Mouse (Mus musculus): ENCODE data around the gene Gjb1. TPM values are rescaled to one million over a fixed set of nuclear protein-coding genes. Genes with fewer than 3 reads are reported as not detected.

Gene Gjb1
- polyA plus RNA-seq, 1 experiment = not detected

- Histone ChIP-seq H3K27me3 (ENCODE audit: control insufficient read depth, insufficient read depth, low read length) (no peaks in the 10 kb centered on the region), H3K4me3 (ENCODE audit: control insufficient read depth, low read depth, low read length) (peak overlapping the region; percentile 86), H3K36me3 (ENCODE audit: control insufficient read depth, insufficient read depth, low read length) (no peaks in the 10 kb centered on the region), H3K27ac (ENCODE audit: control insufficient read depth, insufficient read depth, low read depth, low read length) (peak overlapping the region; percentile 85), H3K4me1 (ENCODE audit: control insufficient read depth, insufficient read depth, low read length) (peaks cover 10% of the 10 kb centered on the region)
- TF ChIP-seq CTCF (IDR thresholded peaks at IDR 0.05; ENCODE audit: control insufficient read depth, insufficient read depth, insufficient replicate concordance, low read depth, low read length) (no peak), POLR2A (IDR thresholded peaks at IDR 0.05; ENCODE audit: control insufficient read depth, low read depth, low read length) (0 out of 2 replicates have a peak, but pooled peaks have one; percentile 31)
Observed at GRCm38 (mm10) chrX:101418946-101419724, 43.0 kb downstream of the Gjb1 start.

GRCm38 (mm10) chrX:101419725-101420699 lies 43.8 kb downstream of the Gjb1 start:
- Histone ChIP-seq H3K36me3 (ENCODE audit: control insufficient read depth, insufficient read depth, low read length) (no peaks in the 10 kb centered on the region), H3K4me3 (ENCODE audit: control insufficient read depth, low read depth, low read length) (peak overlapping the region; percentile 86), H3K27ac (ENCODE audit: control insufficient read depth, insufficient read depth, low read depth, low read length) (peak overlapping the region; percentile 90), H3K27me3 (ENCODE audit: control insufficient read depth, insufficient read depth, low read length) (no peaks in the 10 kb centered on the region), H3K4me1 (ENCODE audit: control insufficient read depth, insufficient read depth, low read length) (peaks cover 10% of the 10 kb centered on the region)
- no peak for TF ChIP-seq POLR2A (IDR thresholded peaks at IDR 0.05; ENCODE audit: control insufficient read depth, low read depth, low read length)
- no peak for TF ChIP-seq CTCF (IDR thresholded peaks at IDR 0.05; ENCODE audit: control insufficient read depth, insufficient read depth, insufficient replicate concordance, low read depth, low read length)

- TF ChIP-seq POLR2A (IDR thresholded peaks at IDR 0.05; ENCODE audit: control insufficient read depth, low read depth, low read length) (no peak), CTCF (IDR thresholded peaks at IDR 0.05; ENCODE audit: control insufficient read depth, insufficient read depth, insufficient replicate concordance, low read depth, low read length) (no peak)
- H3K27me3 ChIP-seq (ENCODE audit: control insufficient read depth, insufficient read depth, low read length) = no peaks in the 10 kb centered on the region
- peak within 1 kb of the TSS; percentile 86 for H3K4me3 ChIP-seq (ENCODE audit: control insufficient read depth, low read depth, low read length)
- H3K36me3 ChIP-seq (ENCODE audit: control insufficient read depth, insufficient read depth, low read length) = no peaks in the 10 kb centered on the region
- peak within 1 kb of the TSS; percentile 90 for H3K27ac ChIP-seq (ENCODE audit: control insufficient read depth, insufficient read depth, low read depth, low read length)
- H3K4me1 ChIP-seq (ENCODE audit: control insufficient read depth, insufficient read depth, low read length) = peaks cover 10% of the 10 kb centered on the region
Observed at GRCm38 (mm10) chrX:101420700-101421095, 44.5 kb downstream of the Gjb1 start, which contains the start of gene Zmym3. TSS of gene Zmym3 (minus strand) at chrX:101420849.

- Histone ChIP-seq H3K36me3 (ENCODE audit: control insufficient read depth, insufficient read depth, low read length) (no peaks in the 10 kb centered on the region), H3K27me3 (ENCODE audit: control insufficient read depth, insufficient read depth, low read length) (no peaks in the 10 kb centered on the region), H3K4me3 (ENCODE audit: control insufficient read depth, low read depth, low read length) (no peak overlapping the region), H3K27ac (ENCODE audit: control insufficient read depth, insufficient read depth, low read depth, low read length) (no peak overlapping the region), H3K4me1 (ENCODE audit: control insufficient read depth, insufficient read depth, low read length) (peaks cover 4% of the 10 kb centered on the region)
- TF ChIP-seq POLR2A (IDR thresholded peaks at IDR 0.05; ENCODE audit: control insufficient read depth, low read depth, low read length) (no peak), CTCF (IDR thresholded peaks at IDR 0.05; ENCODE audit: control insufficient read depth, insufficient read depth, insufficient replicate concordance, low read depth, low read length) (no peak)
Observed at GRCm38 (mm10) chrX:101423462-101423861, 47.3 kb downstream of the Gjb1 start.

GRCm38 (mm10) chrX:101427774-101428173 lies 51.6 kb downstream of the Gjb1 start:
- no peaks in the 10 kb centered on the region; the same call in 1 of the 2 replicates for H3K4me1 ChIP-seq (ENCODE audit: control insufficient read depth, insufficient read depth, low read length)
- no peak overlapping the region for H3K27ac ChIP-seq (ENCODE audit: control insufficient read depth, insufficient read depth, low read depth, low read length)
- TF ChIP-seq CTCF (IDR thresholded peaks at IDR 0.05; ENCODE audit: control insufficient read depth, insufficient read depth, insufficient replicate concordance, low read depth, low read length) = no peak
- TF ChIP-seq POLR2A (IDR thresholded peaks at IDR 0.05; ENCODE audit: control insufficient read depth, low read depth, low read length) = no peak
- H3K36me3 ChIP-seq (ENCODE audit: control insufficient read depth, insufficient read depth, low read length) = no peaks in the 10 kb centered on the region
- no peaks in the 10 kb centered on the region for H3K27me3 ChIP-seq (ENCODE audit: control insufficient read depth, insufficient read depth, low read length)
- H3K4me3 ChIP-seq (ENCODE audit: control insufficient read depth, low read depth, low read length) = no peak overlapping the region; the same call in 1 of the 2 replicates

GRCm38 (mm10) chrX:101428785-101429141 lies 52.6 kb downstream of the Gjb1 start:
- H3K4me1 ChIP-seq (ENCODE audit: control insufficient read depth, insufficient read depth, low read length) = no peaks in the 10 kb centered on the region; the same call in 1 of the 2 replicates

More at GRCm38 (mm10) chrX:101428785-101429141, 52.6 kb downstream of the Gjb1 start:
- peak overlapping the region; percentile 93; the same call in 1 of the 2 replicates for H3K4me3 ChIP-seq (ENCODE audit: control insufficient read depth, low read depth, low read length)
- peak overlapping the region; percentile 90 for H3K27ac ChIP-seq (ENCODE audit: control insufficient read depth, insufficient read depth, low read depth, low read length)
- H3K27me3 ChIP-seq (ENCODE audit: control insufficient read depth, insufficient read depth, low read length) = no peaks in the 10 kb centered on the region
- TF ChIP-seq POLR2A (IDR thresholded peaks at IDR 0.05; ENCODE audit: control insufficient read depth, low read depth, low read length) = no peak
- TF ChIP-seq CTCF (IDR thresholded peaks at IDR 0.05; ENCODE audit: control insufficient read depth, insufficient read depth, insufficient replicate concordance, low read depth, low read length) = no peak
- H3K36me3 ChIP-seq (ENCODE audit: control insufficient read depth, insufficient read depth, low read length) = no peaks in the 10 kb centered on the region

Data from testis, adult 2 months (tissue).